Mouse (Mus musculus): ENCODE results near the gene Mgat5. TPM values are rescaled to one million over a fixed set of nuclear protein-coding genes. Genes with fewer than 3 reads are reported as not detected.

Mgat5 gene
- polyA plus RNA-seq, 1 experiment, result 30.5 TPM

DNA sequence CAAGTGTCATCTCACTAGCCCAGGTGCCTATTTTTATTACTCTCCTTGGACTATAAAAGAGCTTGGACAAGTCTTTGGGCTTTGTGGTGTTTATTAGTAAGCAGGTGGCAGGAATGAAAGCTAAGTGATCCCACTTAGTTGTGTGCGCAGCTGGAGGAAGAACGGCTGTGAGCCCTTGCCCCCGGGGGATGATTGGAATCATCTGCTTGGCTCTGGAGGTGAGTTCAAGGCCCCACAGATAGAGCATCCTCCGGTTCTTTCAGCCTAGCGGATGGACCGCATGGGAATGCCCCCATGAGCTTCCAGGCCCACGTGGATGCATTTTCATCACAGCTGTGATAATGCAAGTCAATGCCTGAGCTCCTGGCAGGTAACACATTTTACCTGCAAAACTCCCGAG lies 31.6 kb downstream of the Mgat5 start:
- no peaks in the 10 kb centered on the region for H3K27me3 ChIP-seq (ENCODE audit: control insufficient read depth, insufficient read depth, low read length)
- no peaks in the 10 kb centered on the region; the same call in 1 of the 2 replicates for H3K4me1 ChIP-seq (ENCODE audit: control insufficient read depth, insufficient read depth, low read length)
- H3K4me3 ChIP-seq (replicated peaks; ENCODE audit: insufficient read depth, low read depth, low read length), result no peak overlapping the region
- TF ChIP-seq CTCF (IDR thresholded peaks at IDR 0.05; ENCODE audit: borderline replicate concordance, insufficient read depth, low read depth, low read length) (no peak), POLR2A (IDR thresholded peaks at IDR 0.05; ENCODE audit: borderline replicate concordance, insufficient read depth, low read length) (no peak)
- H3K27ac ChIP-seq (ENCODE audit: insufficient read depth, low read length), result no peak overlapping the region
- 72% methylated on average over 8 of the region's 8 CpGs for whole genome bisulfite sequencing
- no peak for DNase-seq

DNA sequence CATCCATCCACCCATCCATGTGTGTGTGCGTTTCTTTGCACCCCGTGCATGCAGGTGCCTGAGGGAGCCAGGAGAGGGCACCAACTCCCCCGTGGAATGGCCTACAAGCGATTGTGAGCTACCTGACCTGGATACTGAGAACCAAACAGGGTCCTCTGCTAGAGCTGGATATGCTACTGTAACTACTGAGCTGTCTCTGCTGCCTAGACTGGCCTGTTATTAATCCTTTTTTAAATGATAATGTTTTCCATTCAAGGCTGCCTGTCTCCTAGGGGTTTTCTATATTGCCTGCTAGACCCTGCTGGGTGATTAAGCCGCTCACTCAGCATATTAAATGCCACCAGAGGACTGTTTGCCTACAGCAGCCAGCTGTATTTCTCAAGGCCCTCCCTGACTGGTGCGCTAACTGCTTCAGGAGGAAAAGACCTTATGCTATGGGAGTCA lies 34.1 kb downstream of the Mgat5 start:
- Histone ChIP-seq H3K4me1 (ENCODE audit: control insufficient read depth, insufficient read depth, low read length) (no peaks in the 10 kb centered on the region; the same call in 1 of the 2 replicates), H3K27me3 (ENCODE audit: control insufficient read depth, insufficient read depth, low read length) (no peaks in the 10 kb centered on the region), H3K27ac (ENCODE audit: insufficient read depth, low read length) (no peak overlapping the region), H3K4me3 (replicated peaks; ENCODE audit: insufficient read depth, low read depth, low read length) (no peak overlapping the region)
- no peak for TF ChIP-seq POLR2A (IDR thresholded peaks at IDR 0.05; ENCODE audit: borderline replicate concordance, insufficient read depth, low read length)
- DNase-seq, result no peak
- 67% methylated on average over 6 of the region's 6 CpGs for WGBS

DNA sequence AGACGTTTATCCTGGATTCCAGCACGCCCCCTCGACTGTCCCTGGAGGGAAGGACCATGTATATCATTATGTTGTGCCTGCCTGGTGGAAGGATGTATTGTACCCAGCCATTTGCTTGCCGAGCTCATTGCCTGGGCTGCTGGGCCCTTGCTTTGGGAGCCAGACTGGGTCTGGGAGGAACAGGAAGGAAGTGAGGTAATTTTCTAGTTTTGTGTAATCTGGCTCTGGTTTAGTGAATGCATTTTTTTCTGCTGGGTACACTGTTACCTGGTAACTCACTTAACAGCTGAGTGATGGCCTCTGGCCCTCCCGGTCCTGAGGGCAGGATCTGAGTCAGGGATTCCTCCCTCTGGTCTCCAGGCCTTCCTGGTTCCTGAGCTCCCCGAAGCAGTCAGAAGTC lies 35.1 kb downstream of the Mgat5 start:
- no peak for DNase-seq
- Histone ChIP-seq H3K27ac (ENCODE audit: insufficient read depth, low read length) (no peak overlapping the region), H3K4me3 (replicated peaks; ENCODE audit: insufficient read depth, low read depth, low read length) (no peak overlapping the region), H3K27me3 (ENCODE audit: control insufficient read depth, insufficient read depth, low read length) (no peaks in the 10 kb centered on the region), H3K4me1 (ENCODE audit: control insufficient read depth, insufficient read depth, low read length) (no peaks in the 10 kb centered on the region; the same call in 1 of the 2 replicates)
- TF ChIP-seq CTCF (IDR thresholded peaks at IDR 0.05; ENCODE audit: borderline replicate concordance, insufficient read depth, low read depth, low read length) (no peak), POLR2A (IDR thresholded peaks at IDR 0.05; ENCODE audit: borderline replicate concordance, insufficient read depth, low read length) (no peak)
- WGBS, result 55% methylated on average over 6 of the region's 6 CpGs

DNA sequence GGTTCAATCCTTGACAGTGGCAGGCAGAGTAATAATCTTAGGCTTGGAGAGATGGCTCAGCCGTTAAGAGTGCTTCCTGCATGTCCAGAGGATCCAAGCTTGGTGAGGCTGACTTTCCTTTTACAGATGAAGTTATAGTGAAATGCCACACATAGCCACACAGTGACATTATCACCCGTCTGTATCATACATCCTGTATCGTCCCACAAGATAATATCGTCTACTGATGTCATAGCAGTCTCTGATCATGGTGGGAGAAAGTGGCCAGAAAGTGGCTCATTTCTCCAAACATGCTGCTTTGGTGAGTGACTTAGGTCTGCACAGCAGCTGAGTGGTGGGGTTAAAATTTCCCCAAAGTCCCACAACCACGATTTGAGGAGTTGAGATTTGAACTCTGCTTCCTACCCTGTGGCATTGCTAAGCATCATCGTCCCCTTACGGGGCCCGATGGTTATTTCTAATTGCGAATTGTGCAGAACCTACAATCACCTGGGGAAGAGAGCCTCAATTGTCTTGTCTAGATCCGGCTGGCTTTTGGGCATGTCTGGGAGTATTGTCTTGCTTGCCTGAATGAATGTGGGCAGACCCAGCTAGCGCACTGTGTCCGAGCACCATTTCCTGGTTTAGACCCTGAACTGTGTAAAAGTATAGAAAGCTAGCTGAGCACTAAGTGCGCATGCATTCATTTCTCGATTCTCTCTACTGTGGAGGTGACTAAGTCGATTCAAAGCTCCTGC lies 37.5 kb downstream of the Mgat5 start:
- no peak for TF ChIP-seq POLR2A (IDR thresholded peaks at IDR 0.05; ENCODE audit: borderline replicate concordance, insufficient read depth, low read length)
- TF ChIP-seq CTCF (IDR thresholded peaks at IDR 0.05; ENCODE audit: borderline replicate concordance, insufficient read depth, low read depth, low read length), result no peak
- WGBS, result 90% methylated on average over 15 of the region's 15 CpGs
- no peaks in the 10 kb centered on the region for H3K27me3 ChIP-seq (ENCODE audit: control insufficient read depth, insufficient read depth, low read length)
- no peak overlapping the region for H3K4me3 ChIP-seq (replicated peaks; ENCODE audit: insufficient read depth, low read depth, low read length)
- H3K4me1 ChIP-seq (ENCODE audit: control insufficient read depth, insufficient read depth, low read length), result no peaks in the 10 kb centered on the region; the same call in 1 of the 2 replicates
- DNase-seq, result no peak
- no peak overlapping the region for H3K27ac ChIP-seq (ENCODE audit: insufficient read depth, low read length)

DNA sequence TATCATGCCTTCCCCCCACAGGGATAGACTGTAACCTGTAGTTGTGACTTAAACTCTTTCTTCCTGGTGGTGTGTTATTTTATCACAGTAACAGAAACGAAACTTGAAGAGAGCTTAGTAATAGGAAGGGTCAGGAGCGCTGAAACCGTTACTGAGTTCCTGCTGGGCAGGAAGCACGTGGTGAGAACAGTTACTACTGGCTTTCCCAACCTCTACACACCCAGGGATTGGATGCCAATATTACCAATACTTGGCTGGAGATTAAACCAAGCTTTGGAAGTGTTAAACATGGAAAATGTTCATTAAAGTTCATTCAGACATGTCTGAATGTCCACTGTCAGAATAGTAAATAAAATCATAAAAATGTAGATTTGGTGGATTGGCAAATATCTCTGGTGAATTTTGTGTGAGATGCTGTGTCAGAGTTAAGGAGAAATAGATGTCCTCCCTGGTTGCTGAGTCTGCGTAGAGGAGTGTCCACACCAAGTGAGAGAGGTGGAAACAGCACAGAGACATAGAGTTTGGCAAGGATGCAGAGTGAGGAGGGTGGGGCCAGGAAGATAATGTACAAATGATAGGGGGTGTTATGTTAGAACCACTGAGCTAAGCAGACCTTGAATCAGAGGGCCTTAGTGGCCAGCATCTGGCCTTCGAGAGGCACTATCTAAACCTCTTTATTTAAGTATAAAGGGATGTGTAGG lies 38.2 kb downstream of the Mgat5 start:
- H3K4me1 ChIP-seq (ENCODE audit: control insufficient read depth, insufficient read depth, low read length), result peaks cover 1% of the 10 kb centered on the region; the same call in 1 of the 2 replicates
- TF ChIP-seq POLR2A (IDR thresholded peaks at IDR 0.05; ENCODE audit: borderline replicate concordance, insufficient read depth, low read length) (no peak), CTCF (IDR thresholded peaks at IDR 0.05; ENCODE audit: borderline replicate concordance, insufficient read depth, low read depth, low read length) (no peak)
- no peaks in the 10 kb centered on the region for H3K27me3 ChIP-seq (ENCODE audit: control insufficient read depth, insufficient read depth, low read length)
- 73% methylated on average over 6 of the region's 6 CpGs for WGBS
- no peak overlapping the region for H3K27ac ChIP-seq (ENCODE audit: insufficient read depth, low read length)
- DNase-seq, result no peak
- H3K4me3 ChIP-seq (replicated peaks; ENCODE audit: insufficient read depth, low read depth, low read length), result no peak overlapping the region

DNA sequence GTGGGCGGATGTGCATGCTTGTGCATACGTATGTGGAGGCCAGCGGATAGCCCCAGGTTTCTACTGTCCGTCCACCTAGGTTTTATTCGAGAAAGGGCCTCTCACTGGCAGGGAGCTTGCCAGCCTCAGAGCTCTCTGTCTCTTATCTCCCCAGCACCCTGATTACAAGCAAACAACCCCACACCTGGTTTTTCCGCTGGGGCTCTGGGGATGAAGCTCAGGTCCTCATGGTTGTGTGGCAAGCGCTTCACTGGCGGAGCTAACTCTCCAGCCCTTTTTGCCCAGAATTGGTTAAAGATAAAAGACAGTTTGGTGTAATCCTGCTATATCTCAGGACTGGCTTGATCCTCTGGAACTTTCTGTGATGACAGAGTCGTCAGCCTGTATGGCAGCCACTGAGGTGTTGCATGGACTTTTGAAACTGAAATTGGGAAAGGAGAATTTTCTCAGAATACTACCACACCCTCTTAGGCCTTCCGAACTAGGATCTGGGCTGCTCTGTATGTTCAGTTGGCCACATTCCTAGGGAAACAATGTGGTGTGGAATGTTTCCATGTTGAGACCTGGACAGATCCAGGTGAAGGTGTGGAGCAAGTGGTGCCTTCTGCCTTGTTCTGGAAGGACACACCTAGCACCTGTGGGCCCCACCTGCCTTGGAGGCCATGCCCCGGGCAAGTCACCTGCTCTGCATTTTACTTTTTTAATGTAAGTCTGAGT lies 39.4 kb downstream of the Mgat5 start:
- H3K27me3 ChIP-seq (ENCODE audit: control insufficient read depth, insufficient read depth, low read length), result no peaks in the 10 kb centered on the region
- TF ChIP-seq POLR2A (IDR thresholded peaks at IDR 0.05; ENCODE audit: borderline replicate concordance, insufficient read depth, low read length) (no peak), CTCF (IDR thresholded peaks at IDR 0.05; ENCODE audit: borderline replicate concordance, insufficient read depth, low read depth, low read length) (no peak)
- no peak for DNase-seq
- 85% methylated on average over 11 of the region's 11 CpGs for WGBS
- H3K4me3 ChIP-seq (replicated peaks; ENCODE audit: insufficient read depth, low read depth, low read length), result no peak overlapping the region
- H3K4me1 ChIP-seq (ENCODE audit: control insufficient read depth, insufficient read depth, low read length), result peaks cover 8% of the 10 kb centered on the region
- no peak overlapping the region for H3K27ac ChIP-seq (ENCODE audit: insufficient read depth, low read length)

DNA sequence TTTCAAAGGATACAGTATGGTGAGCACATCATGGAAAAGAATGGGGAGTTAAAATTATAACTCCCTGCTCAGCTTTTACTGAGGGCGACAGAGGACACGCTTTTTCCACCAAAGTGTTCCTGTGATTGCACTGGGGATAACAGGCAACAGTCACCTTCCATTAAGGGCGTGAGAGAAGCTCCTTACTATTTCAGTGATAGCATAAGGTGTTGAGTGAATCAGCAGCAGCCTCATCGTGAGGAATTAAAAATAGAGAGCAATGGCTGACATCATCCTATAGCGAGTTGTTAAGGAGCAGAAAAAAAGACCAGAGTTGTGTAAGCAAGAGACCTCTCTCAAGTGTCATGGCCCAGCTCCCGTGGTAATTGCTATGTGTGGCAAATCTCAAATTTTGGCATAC lies 41.3 kb downstream of the Mgat5 start:
- 81% methylated on average over 6 of the region's 6 CpGs for WGBS
- H3K27me3 ChIP-seq (ENCODE audit: control insufficient read depth, insufficient read depth, low read length), result no peaks in the 10 kb centered on the region
- no peak overlapping the region for H3K4me3 ChIP-seq (replicated peaks; ENCODE audit: insufficient read depth, low read depth, low read length)
- H3K4me1 ChIP-seq (ENCODE audit: control insufficient read depth, insufficient read depth, low read length), result peaks cover 10% of the 10 kb centered on the region
- no peak overlapping the region for H3K27ac ChIP-seq (ENCODE audit: insufficient read depth, low read length)
- DNase-seq, result no peak
- TF ChIP-seq CTCF (IDR thresholded peaks at IDR 0.05; ENCODE audit: borderline replicate concordance, insufficient read depth, low read depth, low read length), result no peak
- no peak for TF ChIP-seq POLR2A (IDR thresholded peaks at IDR 0.05; ENCODE audit: borderline replicate concordance, insufficient read depth, low read length)
